Mouse (Mus musculus): Measurements from ENCODE around the gene Leprot. TPM values are rescaled to one million over a fixed set of nuclear protein-coding genes. Genes with fewer than 3 reads are reported as not detected.

Leprot gene
- polyA plus RNA-seq, 1 experiment: not detected

- H3K4me1 ChIP-seq (ENCODE audit: control insufficient read depth, insufficient read depth, low read length): peaks cover 4% of the 10 kb centered on the region; the same call in 1 of the 2 replicates
- TF ChIP-seq CTCF (IDR thresholded peaks at IDR 0.05; ENCODE audit: insufficient read depth, low read depth, low read length): no peak
- TF ChIP-seq POLR2A (IDR thresholded peaks at IDR 0.05; ENCODE audit: insufficient read depth, low read depth, low read length): no peak
- no peak overlapping the region for H3K27ac ChIP-seq (ENCODE audit: insufficient read depth, low read depth, low read length)
- H3K4me3 ChIP-seq (ENCODE audit: insufficient read depth, low read depth, low read length): no peak overlapping the region
- WGBS: 45% methylated on average over 4 of the region's 4 CpGs
These were observed 7.4 kb downstream of the Leprot start for GRCm38 (mm10) chr4:101654788-101655414.

GRCm38 (mm10) chr4:101655415-101655790 is 7.9 kb downstream of the Leprot start:
- WGBS: 94% methylated on average over 7 of the region's 7 CpGs
- Histone ChIP-seq H3K4me1 (ENCODE audit: control insufficient read depth, insufficient read depth, low read length) (peaks cover 4% of the 10 kb centered on the region; the same call in 1 of the 2 replicates), H3K27ac (ENCODE audit: insufficient read depth, low read depth, low read length) (no peak overlapping the region), H3K4me3 (ENCODE audit: insufficient read depth, low read depth, low read length) (no peak overlapping the region)
- TF ChIP-seq CTCF (IDR thresholded peaks at IDR 0.05; ENCODE audit: insufficient read depth, low read depth, low read length) (no peak), POLR2A (IDR thresholded peaks at IDR 0.05; ENCODE audit: insufficient read depth, low read depth, low read length) (no peak)

- WGBS: 91% methylated on average over 15 of the region's 15 CpGs
- TF ChIP-seq POLR2A (IDR thresholded peaks at IDR 0.05; ENCODE audit: insufficient read depth, low read depth, low read length): no peak
- no peak for TF ChIP-seq CTCF (IDR thresholded peaks at IDR 0.05; ENCODE audit: insufficient read depth, low read depth, low read length)
These were observed 8.5 kb downstream of the Leprot start for GRCm38 (mm10) chr4:101656056-101656455.

DNA sequence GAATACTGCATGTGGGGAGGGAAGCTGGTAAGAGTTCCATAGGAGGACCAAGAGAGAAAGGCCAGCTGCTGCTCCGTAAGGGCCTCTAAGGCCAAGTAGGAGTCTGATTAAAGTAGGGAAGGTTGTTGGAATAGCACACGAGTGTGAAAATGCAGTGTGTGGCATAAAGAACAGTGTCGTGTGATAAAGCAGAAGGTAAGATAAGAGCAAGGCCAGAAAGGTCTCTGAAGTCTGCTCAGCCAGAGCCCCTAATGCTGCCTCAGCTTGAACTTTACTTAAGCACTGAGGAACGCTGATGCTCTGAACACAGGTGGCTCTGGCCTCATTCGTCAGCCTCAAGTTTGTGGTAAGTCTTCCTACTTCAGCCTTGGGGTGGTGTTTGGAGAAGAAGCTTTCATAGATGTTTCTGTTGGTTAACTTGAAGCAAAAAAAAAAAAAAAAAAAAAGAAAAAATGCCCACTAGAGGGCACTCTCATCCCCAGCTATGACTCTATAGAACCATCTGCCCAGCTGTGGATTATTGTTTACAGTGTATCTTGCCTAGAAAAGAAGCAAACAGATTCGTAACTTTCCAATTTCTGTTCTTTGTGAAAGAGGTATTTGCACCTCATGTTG is 9.5 kb downstream of the Leprot start:
- no peak overlapping the region for H3K27ac ChIP-seq (ENCODE audit: insufficient read depth, low read depth, low read length)
- WGBS: 57% methylated on average over 6 of the region's 6 CpGs

More at GRCm38 (mm10) chr4:101656056-101656455, 8.5 kb downstream of the Leprot start:
- Histone ChIP-seq H3K4me1 (ENCODE audit: control insufficient read depth, insufficient read depth, low read length) (peaks cover 4% of the 10 kb centered on the region; the same call in 1 of the 2 replicates), H3K27ac (ENCODE audit: insufficient read depth, low read depth, low read length) (no peak overlapping the region), H3K4me3 (ENCODE audit: insufficient read depth, low read depth, low read length) (no peak overlapping the region)

GRCm38 (mm10) chr4:101664160-101664750 is 16.7 kb downstream of the Leprot start:
- Histone ChIP-seq H3K27ac (ENCODE audit: insufficient read depth, low read depth, low read length) (no peak overlapping the region), H3K4me1 (ENCODE audit: control insufficient read depth, insufficient read depth, low read length) (peaks cover 3% of the 10 kb centered on the region), H3K4me3 (ENCODE audit: insufficient read depth, low read depth, low read length) (no peak overlapping the region)
- no peak for TF ChIP-seq POLR2A (IDR thresholded peaks at IDR 0.05; ENCODE audit: insufficient read depth, low read depth, low read length)
- TF ChIP-seq CTCF (IDR thresholded peaks at IDR 0.05; ENCODE audit: insufficient read depth, low read depth, low read length): no peak
- WGBS: 68% methylated on average over 9 of the region's 9 CpGs

More for the DNA sequence above, 9.5 kb downstream of the Leprot start:
- Histone ChIP-seq H3K4me1 (ENCODE audit: control insufficient read depth, insufficient read depth, low read length) (peaks cover 4% of the 10 kb centered on the region; the same call in 1 of the 2 replicates), H3K4me3 (ENCODE audit: insufficient read depth, low read depth, low read length) (no peak overlapping the region)
- TF ChIP-seq CTCF (IDR thresholded peaks at IDR 0.05; ENCODE audit: insufficient read depth, low read depth, low read length) (no peak), POLR2A (IDR thresholded peaks at IDR 0.05; ENCODE audit: insufficient read depth, low read depth, low read length) (no peak)

DNA sequence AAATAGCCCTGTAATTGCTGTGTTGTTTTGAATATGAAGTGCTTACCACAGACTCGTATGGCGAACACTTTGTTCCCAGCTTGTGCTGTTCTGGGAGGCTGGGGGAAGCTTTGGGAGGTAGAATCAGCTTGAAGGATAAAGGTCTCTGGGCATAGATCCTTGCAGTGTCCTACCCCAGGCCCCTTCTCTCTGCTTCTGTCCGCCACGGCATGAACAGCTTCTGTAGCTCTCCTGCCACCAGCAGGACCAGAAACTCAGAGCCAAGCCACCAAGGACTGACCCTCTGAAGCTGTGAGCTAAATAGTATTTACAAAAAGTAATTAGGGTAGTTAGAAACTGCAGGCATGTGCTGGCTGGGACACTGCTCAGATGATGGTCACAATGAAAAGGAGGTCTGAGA is 17.2 kb downstream of the Leprot start:
- no peak overlapping the region for H3K27ac ChIP-seq (ENCODE audit: insufficient read depth, low read depth, low read length)
- TF ChIP-seq CTCF (IDR thresholded peaks at IDR 0.05; ENCODE audit: insufficient read depth, low read depth, low read length) (no peak), POLR2A (IDR thresholded peaks at IDR 0.05; ENCODE audit: insufficient read depth, low read depth, low read length) (no peak)
- H3K4me3 ChIP-seq (ENCODE audit: insufficient read depth, low read depth, low read length): no peak overlapping the region
- 91% methylated on average over 4 of the region's 4 CpGs for WGBS
- peaks cover 3% of the 10 kb centered on the region for H3K4me1 ChIP-seq (ENCODE audit: control insufficient read depth, insufficient read depth, low read length)

- no peak overlapping the region for H3K27ac ChIP-seq (ENCODE audit: insufficient read depth, low read depth, low read length)
- no peak for TF ChIP-seq POLR2A (IDR thresholded peaks at IDR 0.05; ENCODE audit: insufficient read depth, low read depth, low read length)
- TF ChIP-seq CTCF (IDR thresholded peaks at IDR 0.05; ENCODE audit: insufficient read depth, low read depth, low read length): no peak
- peaks cover 3% of the 10 kb centered on the region for H3K4me1 ChIP-seq (ENCODE audit: control insufficient read depth, insufficient read depth, low read length)
- no peak overlapping the region for H3K4me3 ChIP-seq (ENCODE audit: insufficient read depth, low read depth, low read length)
- WGBS: 49% methylated on average over 5 of the region's 5 CpGs
These were observed 21.6 kb downstream of the Leprot start for GRCm38 (mm10) chr4:101669161-101669560.

DNA sequence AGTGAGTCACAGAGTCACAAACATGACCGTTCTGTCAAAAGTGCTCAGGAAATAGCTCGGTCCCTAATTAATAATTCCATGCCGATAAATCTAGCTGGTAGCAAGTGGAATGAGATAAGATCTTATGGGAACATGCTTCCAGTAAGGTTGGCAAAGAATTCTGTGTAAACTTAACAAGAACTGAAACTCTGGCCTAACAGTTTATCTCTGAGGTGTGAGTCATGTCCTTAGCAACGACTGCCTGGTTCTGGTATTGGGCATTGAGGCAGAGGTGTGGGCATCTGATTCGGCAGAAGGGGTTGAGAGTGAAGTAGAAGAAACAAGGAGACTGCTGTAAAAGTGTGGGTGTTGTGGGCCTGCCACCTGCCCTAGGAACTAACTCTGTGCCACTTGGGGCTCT is 22.3 kb downstream of the Leprot start:
- TF ChIP-seq POLR2A (IDR thresholded peaks at IDR 0.05; ENCODE audit: insufficient read depth, low read depth, low read length): no peak
- no peak for TF ChIP-seq CTCF (IDR thresholded peaks at IDR 0.05; ENCODE audit: insufficient read depth, low read depth, low read length)
- 27% methylated on average over 5 of the region's 5 CpGs for WGBS
- Histone ChIP-seq H3K27ac (ENCODE audit: insufficient read depth, low read depth, low read length) (no peak overlapping the region), H3K4me3 (ENCODE audit: insufficient read depth, low read depth, low read length) (no peak overlapping the region), H3K4me1 (ENCODE audit: control insufficient read depth, insufficient read depth, low read length) (peaks cover 3% of the 10 kb centered on the region)

GRCm38 (mm10) chr4:101674790-101675189 is 27.3 kb downstream of the Leprot start:
- WGBS: 78% methylated on average over 5 of the region's 5 CpGs
- Histone ChIP-seq H3K4me1 (ENCODE audit: control insufficient read depth, insufficient read depth, low read length) (no peaks in the 10 kb centered on the region), H3K27ac (ENCODE audit: insufficient read depth, low read depth, low read length) (no peak overlapping the region), H3K4me3 (ENCODE audit: insufficient read depth, low read depth, low read length) (no peak overlapping the region)
- TF ChIP-seq POLR2A (IDR thresholded peaks at IDR 0.05; ENCODE audit: insufficient read depth, low read depth, low read length) (no peak), CTCF (IDR thresholded peaks at IDR 0.05; ENCODE audit: insufficient read depth, low read depth, low read length) (no peak)

Measured in olfactory bulb, adult 2 months (tissue).